Mouse (Mus musculus): Measurements from ENCODE around the gene Gm13290.
"Not testable (repeated sequence)": the region's sequence is repeated elsewhere in the genome, so short reads cannot be mapped to it uniquely, and the experiment has no call there.

The Gm13290 gene

GRCm38 (mm10) chr4:88773534-88773933 lies at the start of gene Gm13290:
Gm13290 (plus strand) TSS chr4:88773834.
- in situ Hi-C loops (cut with MboI; ENCODE audit: low pct_unique_long_range_greater_than_20kb in 1 of 2, low sequenced_read_pairs in 2 of 2, unreplicated experiment in 1 of 2), result not testable (repeated sequence)

- in situ Hi-C loops (cut with MboI; ENCODE audit: low pct_unique_long_range_greater_than_20kb in 1 of 2, low sequenced_read_pairs in 2 of 2, unreplicated experiment in 1 of 2), result no loop called here
These were observed 46.9 kb upstream of the Gm13290 start for GRCm38 (mm10) chr4:88726727-88727126.

- in situ Hi-C loops (cut with MboI; ENCODE audit: low pct_unique_long_range_greater_than_20kb in 1 of 2, low sequenced_read_pairs in 2 of 2, unreplicated experiment in 1 of 2), result no loop called here
These were observed 46.3 kb upstream of the Gm13290 start for GRCm38 (mm10) chr4:88727324-88727723.

- in situ Hi-C loops (cut with MboI; ENCODE audit: low pct_unique_long_range_greater_than_20kb in 1 of 2, low sequenced_read_pairs in 2 of 2, unreplicated experiment in 1 of 2), result no loop called here
These were observed 35.2 kb upstream of the Gm13290 start for GRCm38 (mm10) chr4:88738480-88738879.

GRCm38 (mm10) chr4:88739036-88739435 lies 34.6 kb upstream of the Gm13290 start:
- in situ Hi-C loops (cut with MboI; ENCODE audit: low pct_unique_long_range_greater_than_20kb in 1 of 2, low sequenced_read_pairs in 2 of 2, unreplicated experiment in 1 of 2), result no loop called here

- in situ Hi-C loops (cut with MboI; ENCODE audit: low pct_unique_long_range_greater_than_20kb in 1 of 2, low sequenced_read_pairs in 2 of 2, unreplicated experiment in 1 of 2), result no loop called here
These were observed 32.2 kb upstream of the Gm13290 start for GRCm38 (mm10) chr4:88741426-88741825.

- in situ Hi-C loops (cut with MboI; ENCODE audit: low pct_unique_long_range_greater_than_20kb in 1 of 2, low sequenced_read_pairs in 2 of 2, unreplicated experiment in 1 of 2), result no loop called here
These were observed 30.8 kb upstream of the Gm13290 start for GRCm38 (mm10) chr4:88742771-88743371.

- in situ Hi-C loops (cut with MboI; ENCODE audit: low pct_unique_long_range_greater_than_20kb in 1 of 2, low sequenced_read_pairs in 2 of 2, unreplicated experiment in 1 of 2), result no loop called here
These were observed 29.4 kb upstream of the Gm13290 start for GRCm38 (mm10) chr4:88744207-88744606.

GRCm38 (mm10) chr4:88749926-88750325 lies 23.7 kb upstream of the Gm13290 start:
- in situ Hi-C loops (cut with MboI; ENCODE audit: low pct_unique_long_range_greater_than_20kb in 1 of 2, low sequenced_read_pairs in 2 of 2, unreplicated experiment in 1 of 2), result no loop called here

GRCm38 (mm10) chr4:88754818-88755340 lies 18.8 kb upstream of the Gm13290 start, which contains the start of gene Gm13271:
Gm13271 (plus strand) TSS chr4:88754868.
- in situ Hi-C loops (cut with MboI; ENCODE audit: low pct_unique_long_range_greater_than_20kb in 1 of 2, low sequenced_read_pairs in 2 of 2, unreplicated experiment in 1 of 2), result not testable (repeated sequence)

GRCm38 (mm10) chr4:88756581-88757513 lies 16.8 kb upstream of the Gm13290 start:
- in situ Hi-C loops (cut with MboI; ENCODE audit: low pct_unique_long_range_greater_than_20kb in 1 of 2, low sequenced_read_pairs in 2 of 2, unreplicated experiment in 1 of 2), result not testable (repeated sequence)

- in situ Hi-C loops (cut with MboI; ENCODE audit: low pct_unique_long_range_greater_than_20kb in 1 of 2, low sequenced_read_pairs in 2 of 2, unreplicated experiment in 1 of 2), result not testable (repeated sequence)
These were observed 16.0 kb upstream of the Gm13290 start for GRCm38 (mm10) chr4:88757628-88758031.

GRCm38 (mm10) chr4:88758751-88759150 lies 14.9 kb upstream of the Gm13290 start:
- in situ Hi-C loops (cut with MboI; ENCODE audit: low pct_unique_long_range_greater_than_20kb in 1 of 2, low sequenced_read_pairs in 2 of 2, unreplicated experiment in 1 of 2), result not testable (repeated sequence)

GRCm38 (mm10) chr4:88759610-88760268 lies 13.9 kb upstream of the Gm13290 start, which contains the start of gene Gm13283:
Gm13283 (plus strand) TSS chr4:88760119.
- in situ Hi-C loops (cut with MboI; ENCODE audit: low pct_unique_long_range_greater_than_20kb in 1 of 2, low sequenced_read_pairs in 2 of 2, unreplicated experiment in 1 of 2), result not testable (repeated sequence)

- in situ Hi-C loops (cut with MboI; ENCODE audit: low pct_unique_long_range_greater_than_20kb in 1 of 2, low sequenced_read_pairs in 2 of 2, unreplicated experiment in 1 of 2), result not testable (repeated sequence)
These were observed 13.2 kb upstream of the Gm13290 start for GRCm38 (mm10) chr4:88760431-88760830.

- in situ Hi-C loops (cut with MboI; ENCODE audit: low pct_unique_long_range_greater_than_20kb in 1 of 2, low sequenced_read_pairs in 2 of 2, unreplicated experiment in 1 of 2), result not testable (repeated sequence)
These were observed 11.9 kb upstream of the Gm13290 start for GRCm38 (mm10) chr4:88761776-88762175.

GRCm38 (mm10) chr4:88762341-88762740 lies 11.3 kb upstream of the Gm13290 start:
- in situ Hi-C loops (cut with MboI; ENCODE audit: low pct_unique_long_range_greater_than_20kb in 1 of 2, low sequenced_read_pairs in 2 of 2, unreplicated experiment in 1 of 2), result not testable (repeated sequence)

GRCm38 (mm10) chr4:88763384-88764018 lies 10.1 kb upstream of the Gm13290 start:
- in situ Hi-C loops (cut with MboI; ENCODE audit: low pct_unique_long_range_greater_than_20kb in 1 of 2, low sequenced_read_pairs in 2 of 2, unreplicated experiment in 1 of 2), result not testable (repeated sequence)
